Mouse (Mus musculus) spleen, postnatal 36 days (tissue): ENCODE measurements around the gene Trpm8.

Source experiments
- DNase-seq, 2 experiments: peaks; one replicate each; pipeline ENCODE4 v3.0.0; 2022; ENCODE audit warnings: low spot score in 2 of 2, mixed read lengths in 1 of 2

Gene Trpm8

DNA sequence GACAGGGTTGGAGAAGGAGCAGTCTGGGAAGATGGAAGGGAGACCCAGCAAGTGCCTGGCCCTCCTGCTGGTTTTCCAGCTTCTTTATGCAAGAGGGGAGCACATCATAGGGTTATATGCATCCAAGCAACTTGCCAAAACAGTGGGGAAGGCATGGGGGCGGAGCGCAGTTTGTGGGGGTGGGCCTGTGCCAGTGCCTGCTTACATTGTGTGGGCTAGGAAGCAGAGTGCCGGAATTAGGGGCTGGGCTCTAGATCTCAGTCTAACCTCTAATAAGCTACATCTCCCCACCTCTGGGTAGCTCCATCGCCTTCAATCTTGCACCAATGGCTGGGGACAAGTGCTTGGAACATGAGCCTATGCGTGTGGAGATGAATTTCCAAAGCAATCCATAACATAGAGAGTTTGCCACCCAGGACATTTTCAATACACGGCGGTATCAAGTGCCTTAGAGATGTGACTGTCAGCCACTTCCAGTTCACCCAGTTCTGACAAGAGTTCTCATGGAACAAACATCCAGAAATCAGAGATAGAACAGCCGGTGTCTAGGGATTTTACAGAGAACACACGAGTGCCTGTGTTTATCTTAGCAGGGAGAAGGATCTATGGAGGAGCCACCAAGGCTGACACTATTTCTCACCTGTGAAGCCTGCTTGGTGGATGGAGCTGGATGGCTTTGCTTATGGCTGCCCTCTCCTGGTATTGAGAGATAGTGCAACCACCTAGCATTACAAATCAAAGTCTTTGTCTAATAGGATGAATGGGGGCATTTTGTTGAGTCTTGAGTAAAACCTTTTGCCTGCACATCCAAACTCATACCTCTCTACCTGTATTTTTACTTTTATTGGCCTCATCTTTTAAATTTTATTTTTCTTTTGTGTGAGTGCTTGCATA, 23.9 kb downstream of the Trpm8 start:
- DNase-seq: peak in 1 of 2 experiments; percentile 10

DNA sequence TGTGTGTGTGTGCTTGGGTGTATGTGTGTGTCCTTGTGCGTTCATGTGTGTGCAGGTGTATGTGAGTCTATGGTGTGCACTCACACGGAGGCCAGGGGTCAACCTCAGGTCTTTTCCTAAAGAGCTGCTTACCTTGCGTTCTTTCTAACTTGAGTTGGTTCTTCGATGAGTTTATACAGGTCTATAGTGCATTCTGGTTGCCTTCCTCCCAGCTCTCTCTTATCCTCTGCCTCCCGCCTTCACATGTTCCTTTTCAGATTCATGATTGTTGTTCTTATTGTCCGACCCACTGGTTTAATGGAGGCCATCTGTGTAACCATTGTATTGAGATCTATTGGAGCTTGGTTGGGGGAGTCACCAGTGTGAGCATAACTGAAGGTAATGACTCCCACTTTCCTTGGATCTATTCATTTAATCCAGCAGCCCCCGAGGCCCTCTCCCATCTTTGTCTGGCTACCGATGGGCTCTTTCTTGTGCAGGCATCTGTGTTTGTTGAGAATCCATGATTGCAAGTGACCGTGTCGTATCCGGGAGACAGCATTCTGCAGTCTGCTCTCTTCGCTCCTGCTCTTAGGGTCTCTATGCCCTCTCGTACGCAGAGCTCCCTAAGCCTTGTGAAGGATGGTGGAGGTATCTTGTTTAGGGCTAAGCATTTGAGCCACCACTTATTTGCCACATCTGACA, 24.7 kb downstream of the Trpm8 start:
- DNase-seq: no peak

DNA sequence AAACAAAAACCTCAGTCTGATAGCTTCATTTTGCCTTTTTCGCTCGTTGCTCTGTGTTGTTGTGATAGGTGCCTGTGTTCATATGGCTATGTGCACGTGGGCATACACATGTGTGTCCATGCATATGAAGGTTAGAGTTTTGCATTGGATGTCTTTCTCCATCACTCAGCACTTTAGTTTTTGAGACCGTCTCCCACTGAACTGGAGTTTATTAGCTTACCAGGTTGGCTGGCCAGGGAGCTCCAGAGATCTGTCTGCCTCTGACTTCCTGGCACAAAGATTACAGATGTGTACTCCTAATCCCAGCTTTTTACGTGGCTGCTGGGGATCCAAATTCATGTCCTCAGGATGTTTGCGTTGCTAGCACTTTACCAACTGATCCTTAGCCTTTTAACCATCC, 26.3 kb downstream of the Trpm8 start:
- no peak for DNase-seq

DNA sequence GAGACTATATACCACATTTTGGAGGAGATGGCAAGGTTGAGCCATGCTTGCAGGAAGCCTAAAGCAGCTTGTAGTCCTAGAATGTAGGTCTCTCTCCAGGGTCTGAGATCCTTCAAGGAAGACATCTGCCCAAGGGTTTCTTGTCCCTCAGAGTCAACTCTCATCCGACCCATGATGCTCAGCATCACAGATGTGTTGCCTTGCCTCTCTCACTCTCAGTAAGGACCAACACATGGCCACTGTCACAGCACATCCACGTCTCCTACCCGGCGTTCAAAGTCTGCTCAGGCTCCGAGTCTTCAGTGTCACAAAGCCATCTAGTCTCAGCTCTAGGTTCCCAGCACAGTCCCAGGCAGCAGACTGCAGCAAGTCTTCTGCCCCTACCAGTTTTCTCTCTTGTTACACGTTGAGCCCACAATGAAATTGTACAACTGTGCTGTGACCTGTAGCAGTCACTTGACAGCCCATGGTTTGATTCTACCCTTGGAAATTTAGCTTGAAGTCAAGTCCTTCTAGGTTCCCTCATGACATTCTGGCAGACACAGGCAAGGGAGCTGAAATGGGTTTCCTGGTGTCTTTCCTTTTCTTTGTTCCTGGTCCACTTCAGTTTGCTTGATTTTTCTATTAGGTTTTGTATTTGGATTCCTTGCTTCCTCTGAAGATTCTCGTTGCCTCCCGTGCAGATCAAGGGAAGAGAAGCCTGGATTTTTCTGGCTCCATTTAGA, 27.0 kb downstream of the Trpm8 start:
- no peak for DNase-seq

DNA sequence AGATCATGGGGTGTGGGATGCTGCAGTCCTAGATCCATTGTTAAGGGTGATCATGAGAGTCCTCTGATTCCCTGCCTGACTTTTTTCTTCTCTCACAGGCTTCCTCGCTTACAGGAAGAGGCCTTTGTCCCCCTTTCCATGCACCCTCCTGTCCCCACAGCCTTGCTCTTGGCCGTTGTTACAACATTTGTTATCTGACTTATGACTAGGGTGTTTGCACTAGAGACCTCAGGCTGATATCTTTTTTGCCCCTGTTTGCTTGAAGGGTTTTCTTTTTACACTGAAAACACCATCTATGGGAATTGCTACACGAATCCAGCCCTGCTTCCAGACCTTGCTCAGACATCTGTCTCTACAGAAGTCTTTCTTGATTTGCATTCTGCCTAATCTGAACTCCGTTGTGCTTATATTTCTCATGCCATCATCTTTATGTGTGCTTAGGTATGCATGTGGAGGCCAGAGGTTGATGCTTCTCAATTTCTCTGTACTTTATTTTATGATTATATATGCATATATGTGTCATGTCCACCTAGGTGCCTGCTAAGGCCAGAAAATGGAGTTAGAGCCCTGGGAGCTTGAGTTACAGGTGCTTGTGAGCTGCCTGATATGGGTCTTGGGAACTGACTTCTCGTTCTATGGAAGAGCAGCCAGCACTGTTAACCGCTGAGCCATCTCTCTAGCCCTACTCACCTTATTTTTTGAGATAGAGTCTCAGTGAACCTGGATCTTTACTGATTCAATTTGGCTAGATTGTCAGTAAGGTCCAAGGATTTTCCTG, 27.7 kb downstream of the Trpm8 start:
- DNase-seq: no peak

DNA sequence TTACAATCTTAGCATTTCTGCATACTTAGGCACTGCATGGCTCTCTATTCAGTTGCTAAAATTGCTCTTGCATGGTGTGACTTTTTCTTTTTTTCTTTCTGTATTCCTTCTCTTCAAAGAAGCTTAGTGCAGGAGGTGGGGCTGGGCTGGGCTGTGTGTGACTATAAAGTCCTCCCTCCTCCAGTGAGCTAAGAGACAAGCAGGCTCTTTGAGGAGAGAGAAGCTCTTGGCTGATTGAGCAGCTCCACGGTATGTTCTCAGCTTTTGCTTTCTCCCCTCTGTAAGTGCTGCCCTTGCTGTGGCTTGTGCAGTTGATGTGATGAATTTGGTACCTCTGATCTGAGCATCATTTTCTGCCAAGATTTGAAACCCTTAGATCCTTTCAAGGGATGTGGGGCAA, 29.1 kb downstream of the Trpm8 start:
- DNase-seq: no peak

DNA sequence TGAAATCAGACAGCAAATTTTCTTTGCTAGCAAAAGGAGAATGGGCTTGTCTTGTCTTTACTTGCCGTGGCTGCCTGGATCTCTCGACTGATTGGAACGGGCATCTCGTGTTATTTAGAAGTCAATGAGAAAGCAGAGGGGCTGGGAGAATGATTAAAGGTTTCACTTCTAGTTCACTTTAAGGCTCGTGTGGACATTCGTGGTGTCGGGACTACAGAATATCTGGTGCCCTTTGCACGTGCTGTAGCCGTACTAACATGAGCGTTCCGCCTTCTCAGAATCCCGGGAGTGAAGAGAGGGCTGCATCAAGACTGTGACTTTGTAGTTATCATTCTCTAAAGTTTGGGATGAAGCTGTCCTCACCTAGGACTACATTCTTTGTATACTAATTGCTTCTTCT, 29.7 kb downstream of the Trpm8 start:
- no peak for DNase-seq

DNA sequence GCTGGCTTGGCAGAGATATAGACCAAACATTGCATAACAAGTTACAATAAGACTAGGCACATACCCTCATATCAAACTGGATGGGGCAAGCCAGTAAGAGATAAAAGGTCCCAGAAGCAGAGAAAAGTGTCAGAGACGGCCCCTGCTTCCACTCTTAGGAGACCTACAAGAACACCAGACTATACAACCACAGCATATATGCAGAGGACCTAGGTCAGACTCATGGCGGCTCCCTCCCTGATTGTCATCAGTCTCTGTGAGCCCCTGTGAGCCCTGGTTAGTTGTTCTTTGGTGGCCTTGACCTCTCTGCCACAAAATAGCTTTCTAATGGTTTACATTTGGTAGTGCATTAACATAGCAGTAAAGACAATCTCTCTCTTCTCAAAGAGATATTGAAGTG, 31.6 kb downstream of the Trpm8 start:
- no peak for DNase-seq

DNA sequence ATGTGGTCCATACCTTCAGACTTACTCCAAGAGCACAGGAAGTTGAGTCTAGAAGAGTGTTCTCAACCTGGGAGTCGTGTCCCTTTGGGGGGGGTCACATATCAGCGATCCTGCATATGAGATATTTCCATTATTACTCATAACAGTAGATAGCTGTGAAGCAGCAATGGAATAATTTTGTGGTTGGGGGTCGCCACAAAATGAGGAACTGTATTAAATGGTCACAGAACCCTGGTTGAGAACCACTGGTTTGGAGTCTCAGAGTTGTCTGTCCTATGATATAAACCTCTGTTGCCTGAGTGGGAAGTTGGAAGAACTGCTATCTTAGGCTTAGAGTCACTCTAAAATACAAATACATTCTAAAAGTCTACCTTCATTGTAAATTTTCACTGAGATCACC, 32.4 kb downstream of the Trpm8 start:
- DNase-seq: no peak

DNA sequence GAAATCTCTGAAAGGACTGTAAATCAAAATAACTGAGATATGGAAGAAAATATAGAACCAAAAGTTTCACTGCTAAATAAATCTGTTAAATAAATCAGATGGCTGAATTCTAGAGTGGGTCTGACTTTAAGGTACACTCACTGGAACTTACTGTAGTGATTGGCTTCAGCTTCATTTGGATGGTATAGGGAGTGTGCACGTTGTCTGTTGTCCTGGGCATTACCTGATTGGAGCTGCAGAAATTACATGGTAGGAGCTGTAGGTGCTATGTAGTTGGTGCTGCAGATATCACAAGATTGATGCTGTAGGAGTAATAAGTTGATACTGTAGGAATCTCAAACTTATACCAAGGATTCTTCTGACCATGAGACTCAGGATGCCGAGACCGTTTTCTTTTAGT, 32.9 kb downstream of the Trpm8 start:
- DNase-seq: no peak

DNA sequence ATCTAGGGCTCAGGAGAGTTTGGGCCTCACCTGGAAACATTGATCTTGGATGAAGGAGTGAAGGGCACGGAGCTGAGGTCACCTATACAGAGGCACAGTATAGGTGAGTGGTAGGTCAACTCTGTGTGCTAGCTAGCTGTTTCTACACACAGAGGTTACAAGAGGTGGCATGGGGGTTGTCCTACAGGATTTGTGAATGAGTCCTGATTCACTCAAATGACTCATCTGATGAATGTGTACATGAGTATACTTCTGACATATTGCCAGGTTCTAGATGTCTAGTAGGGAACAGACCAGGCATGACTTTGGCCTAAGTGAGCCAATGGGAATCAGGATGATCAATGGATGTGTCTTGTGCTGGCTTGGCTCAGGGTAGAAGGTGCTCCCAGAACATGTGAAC, 39.8 kb downstream of the Trpm8 start:
- no peak for DNase-seq

DNA sequence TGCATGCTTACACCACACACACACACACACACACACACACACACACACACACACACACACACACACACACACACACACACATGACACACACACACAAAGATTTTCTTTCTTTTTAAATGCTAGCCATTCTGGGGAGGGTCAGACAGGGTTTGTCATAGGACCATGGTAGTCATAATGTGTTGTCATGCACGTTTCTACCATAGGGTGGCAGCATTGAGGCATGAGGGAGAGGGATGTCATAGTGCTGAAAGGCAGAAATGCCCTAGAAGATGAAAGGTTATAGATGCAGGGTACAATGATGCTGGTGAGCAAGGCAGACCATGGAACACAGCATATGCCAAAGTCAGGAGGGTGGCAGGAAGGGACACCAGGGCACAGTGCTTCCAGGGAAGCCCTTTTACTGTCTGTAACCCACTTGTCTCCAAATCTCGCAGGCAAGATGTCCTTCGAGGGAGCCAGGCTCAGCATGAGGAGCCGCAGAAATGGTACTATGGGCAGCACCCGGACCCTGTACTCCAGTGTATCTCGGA, 41.1 kb downstream of the Trpm8 start:
- DNase-seq: peak in 1 of 2 experiments; percentile 28

DNA sequence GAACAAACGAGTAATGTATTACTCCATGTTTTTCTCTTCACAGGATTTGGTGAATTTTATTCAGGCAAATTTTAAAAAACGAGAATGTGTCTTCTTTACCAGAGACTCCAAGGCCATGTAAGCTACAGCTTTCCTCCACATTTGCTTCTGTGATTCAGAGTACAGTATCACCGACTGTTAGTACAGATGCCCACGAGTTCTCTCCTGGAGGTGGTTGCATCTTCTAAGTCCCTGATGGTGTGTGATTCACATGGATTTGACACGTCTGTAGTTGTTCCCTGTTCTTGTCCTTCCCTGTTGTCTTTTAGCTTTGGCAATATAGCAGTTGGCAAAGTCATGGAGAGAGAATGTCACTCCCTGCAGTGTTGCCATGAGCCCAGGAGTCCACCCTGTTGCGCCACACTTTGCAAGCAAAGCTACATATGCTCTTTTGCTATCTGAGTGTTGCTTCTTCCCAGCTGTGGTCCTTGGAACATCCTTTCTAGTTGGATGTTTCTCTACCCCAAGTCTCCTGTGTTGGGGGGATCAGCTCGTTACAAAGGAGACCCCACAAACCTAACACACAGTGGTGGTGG, 43.4 kb downstream of the Trpm8 start:
- no peak for DNase-seq

DNA sequence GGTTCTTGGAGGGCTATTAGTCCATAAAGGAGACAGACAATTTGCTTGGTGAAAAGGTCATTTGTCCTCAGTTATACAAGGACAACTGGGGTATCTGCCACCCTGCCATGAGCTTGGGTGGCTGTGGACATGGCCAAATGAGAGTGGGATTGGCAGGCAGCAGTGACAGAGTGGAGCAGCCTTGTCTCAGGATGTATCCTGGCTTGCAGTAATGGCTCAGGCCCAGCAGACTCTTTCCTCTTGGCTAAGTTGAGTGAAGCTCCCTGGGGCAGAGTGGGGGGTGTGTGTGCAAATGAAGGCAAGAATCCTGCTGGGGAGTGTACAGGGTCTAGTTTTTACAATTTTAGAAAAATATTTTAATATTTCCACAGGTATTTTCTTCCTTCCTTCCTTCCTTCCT, 44.7 kb downstream of the Trpm8 start:
- DNase-seq: no peak

DNA sequence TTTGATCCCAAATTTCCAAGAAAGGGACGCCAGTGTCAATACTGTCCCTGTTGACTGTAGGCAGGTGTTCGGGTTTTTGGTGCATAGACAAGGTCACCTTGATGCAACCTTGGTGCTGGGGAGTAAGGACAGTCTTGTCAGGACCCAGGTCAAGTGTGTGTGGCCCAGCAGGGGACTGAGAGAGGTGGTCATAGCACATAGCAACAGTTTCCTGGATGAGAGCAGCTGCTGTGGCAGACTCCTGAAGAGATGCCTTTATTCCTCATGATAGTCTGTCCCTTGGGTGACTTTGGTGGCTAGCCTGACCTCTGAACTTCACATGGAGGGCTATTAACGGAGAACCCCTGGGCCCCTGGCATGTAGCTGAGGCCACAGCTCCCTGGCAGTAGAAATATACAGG, 45.6 kb downstream of the Trpm8 start:
- DNase-seq: no peak

DNA sequence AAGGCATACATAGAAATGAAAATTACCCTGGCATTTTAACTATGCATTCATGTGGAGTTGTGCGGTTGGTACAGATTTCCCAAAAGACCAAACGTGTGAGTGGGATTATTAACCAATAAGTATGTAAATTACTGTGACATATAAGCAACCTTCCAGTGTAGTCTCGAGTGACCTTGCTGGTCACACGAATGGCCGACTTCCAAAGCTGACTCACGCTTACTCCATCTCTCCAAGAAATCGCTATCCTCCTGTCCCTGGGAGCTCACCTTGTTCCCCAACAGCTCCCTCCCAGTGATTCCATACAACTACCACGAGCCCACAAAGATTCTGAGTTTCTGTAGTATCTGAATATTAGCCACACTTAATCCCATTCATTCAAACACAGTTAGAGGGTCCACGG, 62.0 kb downstream of the Trpm8 start:
- no peak for DNase-seq

DNA sequence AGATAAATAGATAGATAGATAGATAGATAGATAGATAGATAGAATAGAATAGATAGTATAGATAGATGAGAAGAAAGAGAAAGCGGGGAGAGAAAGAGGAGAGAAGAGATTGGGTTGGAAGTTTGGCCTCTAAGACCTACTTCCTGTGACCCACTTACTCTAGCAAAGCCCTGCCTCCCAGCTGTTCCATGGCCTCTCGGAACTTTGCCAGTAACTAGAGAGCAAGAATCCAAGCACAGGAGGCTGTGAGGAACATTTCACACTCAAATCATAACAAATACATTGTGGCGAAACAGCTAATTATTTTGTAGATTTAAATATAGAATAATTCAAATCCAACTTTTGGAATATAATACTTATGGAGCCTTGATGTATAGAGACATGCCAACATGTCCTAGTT, 65.2 kb downstream of the Trpm8 start:
- no peak for DNase-seq

DNA sequence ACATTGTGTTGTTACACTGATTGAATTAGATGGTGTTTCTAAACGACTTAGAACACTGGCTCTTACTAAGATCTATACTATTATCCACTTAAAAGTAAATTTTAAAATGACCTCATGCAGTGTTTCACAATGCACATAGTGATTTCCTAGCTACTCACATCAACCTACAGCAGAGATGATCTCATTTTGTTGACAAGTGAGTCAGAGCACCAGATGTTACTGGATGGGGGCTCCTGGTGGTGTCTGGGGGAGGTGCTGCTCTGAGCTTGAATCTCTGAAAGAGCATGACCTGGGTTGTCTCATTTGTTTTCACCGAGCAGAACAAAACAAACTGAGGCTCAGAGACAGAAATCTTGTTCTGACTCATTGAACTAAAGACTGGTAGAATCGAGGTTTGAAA, 68.1 kb downstream of the Trpm8 start:
- no peak for DNase-seq

DNA sequence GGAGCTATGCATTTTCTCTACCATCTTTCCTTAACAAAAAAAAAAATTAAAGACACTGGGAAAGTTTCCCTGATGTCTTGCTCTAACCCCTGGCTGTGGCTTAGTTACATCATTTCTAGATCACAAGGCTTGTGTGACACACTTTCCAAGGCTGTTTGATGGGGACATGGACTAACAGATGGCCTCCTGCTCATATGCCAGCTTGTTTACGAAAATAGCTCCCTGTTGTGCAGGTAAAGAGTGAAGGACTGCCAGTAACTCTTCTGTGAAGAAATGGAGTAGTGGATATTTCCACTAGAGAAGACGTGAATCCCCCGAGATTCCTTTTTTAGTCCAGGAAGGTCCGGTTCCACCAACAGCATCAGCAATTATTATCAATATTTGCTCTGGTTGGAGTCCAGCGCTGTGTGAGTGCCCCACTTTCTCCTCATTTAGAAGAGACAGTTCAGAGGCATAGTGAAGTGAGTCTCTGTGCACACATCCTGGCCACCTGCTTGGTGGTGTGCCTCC, 71.1 kb downstream of the Trpm8 start:
- DNase-seq: no peak

DNA sequence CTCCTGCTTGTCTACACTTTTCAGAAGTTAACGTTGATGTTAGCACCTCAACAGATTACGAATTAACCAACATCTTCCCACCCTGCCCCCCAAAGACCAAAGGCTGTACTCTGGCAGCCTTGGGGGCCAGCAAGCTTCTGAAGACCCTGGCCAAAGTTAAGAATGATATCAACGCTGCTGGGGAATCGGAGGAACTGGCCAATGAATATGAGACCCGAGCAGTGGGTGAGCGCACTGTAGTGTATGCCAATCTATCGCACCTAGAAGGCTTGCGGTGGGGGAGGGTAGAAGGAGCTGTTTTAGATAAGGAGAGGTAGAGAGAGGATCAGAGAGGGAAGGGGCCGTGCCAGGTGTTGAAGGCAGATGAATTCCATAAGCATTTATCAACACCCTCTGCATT, 73.3 kb downstream of the Trpm8 start:
- no peak for DNase-seq

DNA sequence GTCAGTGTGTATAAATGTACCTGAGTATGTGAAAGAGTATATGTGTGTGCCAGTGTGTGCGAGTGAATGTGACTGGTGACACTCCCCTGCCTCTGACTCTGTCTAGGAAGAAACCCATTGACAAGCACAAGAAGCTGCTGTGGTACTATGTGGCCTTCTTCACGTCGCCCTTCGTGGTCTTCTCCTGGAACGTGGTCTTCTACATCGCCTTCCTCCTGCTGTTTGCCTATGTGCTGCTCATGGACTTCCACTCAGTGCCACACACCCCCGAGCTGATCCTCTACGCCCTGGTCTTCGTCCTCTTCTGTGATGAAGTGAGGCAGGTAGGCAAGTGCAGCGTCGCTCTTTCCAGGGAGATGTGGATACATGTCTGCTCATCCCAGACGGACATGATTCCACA, 77.6 kb downstream of the Trpm8 start:
- no peak for DNase-seq
